Mouse (Mus musculus) C2C12 (cell line): ENCODE measurements around the gene Utf1.

Experiments used
- CEBPB ChIP-seq: IDR thresholded peaks from one replicate; pipeline ENCODE4 v1.6.1; 2011; ENCODE audit warnings: low read depth, mild to moderate bottlenecking, control low read depth, moderate library complexity
- CTCF ChIP-seq: IDR thresholded peaks from one replicate; pipeline ENCODE4 v1.5.1; 2011; ENCODE audit not compliant: control insufficient read depth, insufficient read depth, insufficient read length
- FOSL1 ChIP-seq: IDR thresholded peaks from one replicate; pipeline ENCODE4 v1.8.0; 2011; ENCODE audit warnings: mild to moderate bottlenecking, low read length; ENCODE audit not compliant: poor library complexity, insufficient read depth, severe bottlenecking
- MAX ChIP-seq: IDR thresholded peaks from one replicate; pipeline ENCODE4 v1.6.1; 2011; ENCODE audit warnings: mild to moderate bottlenecking, control low read depth
- MYOG ChIP-seq: IDR thresholded peaks from one replicate; pipeline ENCODE4 v1.6.1; 2011; ENCODE audit not compliant: control insufficient read depth, insufficient read length; ENCODE audit errors: extremely low read depth
- USF1 ChIP-seq: IDR thresholded peaks from one replicate; pipeline ENCODE4 v1.6.1; 2011; ENCODE audit warnings: low read depth, mild to moderate bottlenecking, control low read depth, moderate library complexity

DNA sequence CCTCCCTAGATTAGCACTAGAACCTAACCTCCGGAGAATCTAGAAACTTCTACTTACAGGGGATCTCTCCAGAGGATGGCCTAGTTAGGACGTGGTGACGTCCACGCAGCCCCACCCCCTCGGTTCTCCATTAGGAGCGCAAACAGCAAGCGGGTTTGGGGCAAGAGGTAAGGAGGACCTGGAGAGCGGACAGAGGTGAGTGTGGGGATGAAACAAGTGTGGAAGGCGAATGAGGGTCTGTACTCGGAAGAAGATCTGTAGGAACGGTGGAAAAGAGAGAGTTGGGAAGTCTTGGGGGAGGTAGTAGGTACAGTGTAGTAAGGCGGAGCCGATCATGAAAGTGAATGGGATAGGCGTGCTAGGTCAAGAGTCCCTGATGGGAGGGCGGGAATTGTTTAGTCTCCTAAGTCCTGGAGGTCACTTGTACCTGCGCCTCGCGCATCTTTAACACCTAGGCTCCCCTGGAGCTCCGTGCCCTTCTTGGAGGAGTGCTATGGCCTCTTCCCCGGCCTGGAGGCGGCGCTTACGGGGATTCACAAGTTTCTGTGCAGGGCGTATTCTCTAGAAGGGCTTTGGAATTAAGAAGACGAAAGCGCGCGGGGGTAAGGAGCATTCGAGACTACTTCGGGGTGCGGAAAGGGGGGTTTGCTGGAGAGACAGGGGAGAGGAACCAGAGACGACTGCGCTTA is 6.8 kb downstream of the Utf1 start:
- no peak for TF ChIP-seq USF1
- no peak for TF ChIP-seq CTCF
- TF ChIP-seq MAX: no peak
- TF ChIP-seq MYOG: no peak
- TF ChIP-seq FOSL1: no peak
- no peak for TF ChIP-seq CEBPB
